Mouse (Mus musculus) MEL (cell line): ENCODE measurements around the gene Ahcyl2. TPM values are rescaled to one million over a fixed set of nuclear protein-coding genes. Genes with fewer than 3 reads are reported as not detected.

ENCODE experiments used
- DNase-seq: peaks from one replicate; pipeline ENCODE4 v3.0.0; 2011; ENCODE audit warnings: low read depth, low spot score
- H3K27ac ChIP-seq: 2 replicates; pipeline ENCODE4 v1.5.1; 2012; ENCODE audit warnings: low read depth, mild to moderate bottlenecking, control low read depth, low read length, moderate library complexity; ENCODE audit not compliant: control insufficient read depth
- H3K27me3 ChIP-seq, 2 experiments: fragments of 150-350 bp in 1 of 2; sonication (generic) in 1 of 2; 2 replicates each; pipeline ENCODE4 v1.6.1; 2012; ENCODE audit warnings: low read length in 2 of 2, mild to moderate bottlenecking in 2 of 2, improper control_type of control experiment in 1 of 2, moderate library complexity in 1 of 2; ENCODE audit not compliant: insufficient read depth in 2 of 2, control insufficient read depth in 1 of 2
- H3K36me3 ChIP-seq, 2 experiments: 2 replicates each; pipeline ENCODE4 v1.6.1; 2012 to 2014; ENCODE audit warnings: low read length in 2 of 2, improper control_type of control experiment in 1 of 2, inconsistent platforms in 1 of 2, mild to moderate bottlenecking in 1 of 2; ENCODE audit not compliant: insufficient read depth in 2 of 2, control insufficient read depth in 1 of 2
- H3K4me1 ChIP-seq, 2 experiments: fragments of 150-350 bp in 1 of 2; sonication (generic) in 1 of 2; 2 replicates each; pipeline ENCODE4 v1.6.1; 2012; ENCODE audit warnings: low read length in 2 of 2, improper control_type of control experiment in 1 of 2, mild to moderate bottlenecking in 1 of 2; ENCODE audit not compliant: insufficient read depth in 2 of 2, control insufficient read depth in 1 of 2
- H3K4me3 ChIP-seq, 2 experiments: fragments of 150-350 bp in 1 of 2; sonication (generic) in 1 of 2; 2 replicates each; pipeline ENCODE4 v1.5.1; 2012; ENCODE audit warnings: low read depth in 2 of 2, low read length in 2 of 2, mild to moderate bottlenecking in 2 of 2, moderate library complexity in 2 of 2, control low read depth in 1 of 2, improper control_type of control experiment in 1 of 2; ENCODE audit not compliant: control insufficient read depth in 1 of 2, insufficient read depth in 1 of 2
- H3K79me2 ChIP-seq: 2 replicates; pipeline ENCODE4 v1.6.1; 2012; ENCODE audit warnings: mild to moderate bottlenecking, low read length, moderate library complexity; ENCODE audit not compliant: control insufficient read depth, poor library complexity, insufficient read depth
- H3K9ac ChIP-seq: 2 replicates; pipeline ENCODE4 v1.6.1; 2012; ENCODE audit warnings: low read depth, mild to moderate bottlenecking, control low read depth, low read length, moderate library complexity; ENCODE audit not compliant: control insufficient read depth, poor library complexity, severe bottlenecking
- H3K9me3 ChIP-seq: fragments of 150-350 bp; sonication (generic); replicated peaks from 2 replicates; pipeline ENCODE4 v1.6.1; 2012; ENCODE audit warnings: mild to moderate bottlenecking, low read length, improper control_type of control experiment, moderate library complexity; ENCODE audit not compliant: insufficient read depth
- CHD1 ChIP-seq: IDR thresholded peaks from 2 replicates; pipeline ENCODE4 v1.6.1; 2012; ENCODE audit warnings: low read depth, mild to moderate bottlenecking, inconsistent platforms, low read length, improper control_type of control experiment
- CTCF ChIP-seq, 3 experiments: IDR thresholded peaks in 2 of 3; conservative IDR thresholded peaks in 1 of 3; 2 replicates each; pipeline ENCODE4 v1.5.1; 2011 to 2012; ENCODE audit warnings: low read length in 3 of 3, low read depth in 2 of 3, mild to moderate bottlenecking in 2 of 3, improper control_type of control experiment in 1 of 3, inconsistent platforms in 1 of 3, mixed read lengths in 1 of 3, moderate library complexity in 1 of 3; ENCODE audit not compliant: control insufficient read depth in 1 of 3, insufficient read depth in 1 of 3, poor library complexity in 1 of 3, severe bottlenecking in 1 of 3
- E2F4 ChIP-seq: IDR thresholded peaks from 2 replicates; pipeline ENCODE4 v1.6.1; 2011; ENCODE audit warnings: low read depth, low read length, improper control_type of control experiment, borderline replicate concordance
- ELF1 ChIP-seq: IDR thresholded peaks from 2 replicates; pipeline ENCODE4 v1.6.1; 2014; ENCODE audit warnings: low read depth, mild to moderate bottlenecking, inconsistent platforms, low read length, improper control_type of control experiment, moderate library complexity
- GATA1 ChIP-seq: IDR thresholded peaks from 2 replicates; pipeline ENCODE4 v1.6.1; 2011; ENCODE audit warnings: low read depth, low read length, improper control_type of control experiment
- HCFC1 ChIP-seq: IDR thresholded peaks from 2 replicates; pipeline ENCODE4 v1.6.1; 2012; ENCODE audit warnings: low read depth, mild to moderate bottlenecking, inconsistent platforms, low read length, improper control_type of control experiment, moderate library complexity
- KAT2A ChIP-seq: conservative IDR thresholded peaks from 2 replicates; pipeline ENCODE4 v1.6.1; 2012; ENCODE audit warnings: low read depth, low read length, improper control_type of control experiment, inconsistent platforms
- MEF2A ChIP-seq: IDR thresholded peaks from 2 replicates; pipeline ENCODE4 v1.6.1; 2014; ENCODE audit warnings: low read depth, mild to moderate bottlenecking, inconsistent platforms, low read length, improper control_type of control experiment; ENCODE audit not compliant: poor library complexity, insufficient replicate concordance, severe bottlenecking; ENCODE audit errors: extremely low read depth
- MXI1 ChIP-seq: IDR thresholded peaks from 2 replicates; pipeline ENCODE4 v1.6.1; 2011; ENCODE audit warnings: mild to moderate bottlenecking, low read depth, low read length, improper control_type of control experiment
- MYB ChIP-seq: IDR thresholded peaks from 2 replicates; pipeline ENCODE4 v1.6.1; 2011; ENCODE audit warnings: mild to moderate bottlenecking, low read depth, low read length, improper control_type of control experiment
- MYC ChIP-seq: IDR thresholded peaks from 2 replicates; pipeline ENCODE4 v1.6.1; 2011; ENCODE audit warnings: low read depth, mild to moderate bottlenecking, low read length, improper control_type of control experiment, moderate library complexity
- NELFE ChIP-seq: IDR thresholded peaks from 2 replicates; pipeline ENCODE4 v1.6.1; 2011; ENCODE audit warnings: low read depth, low read length, improper control_type of control experiment
- NRF1 ChIP-seq: IDR thresholded peaks from 2 replicates; pipeline ENCODE4 v1.6.1; 2014; ENCODE audit warnings: low read depth, mild to moderate bottlenecking, inconsistent platforms, low read length, improper control_type of control experiment, moderate library complexity; ENCODE audit not compliant: poor library complexity, insufficient read depth, severe bottlenecking
- POLR2A ChIP-seq, 2 experiments: IDR thresholded peaks; 2 replicates each; pipeline ENCODE4 v1.6.1; 2011 to 2012; ENCODE audit warnings: low read length in 2 of 2, mild to moderate bottlenecking in 2 of 2, control low read depth in 1 of 2, improper control_type of control experiment in 1 of 2, low read depth in 1 of 2, moderate library complexity in 1 of 2; ENCODE audit not compliant: control insufficient read depth in 1 of 2, insufficient read depth in 1 of 2, poor library complexity in 1 of 2
- POLR2AphosphoS5 ChIP-seq: IDR thresholded peaks from 2 replicates; pipeline ENCODE4 v1.6.1; 2012; ENCODE audit warnings: low read depth, borderline replicate concordance, mild to moderate bottlenecking, inconsistent platforms, low read length, moderate library complexity, mixed read lengths
- RAD21 ChIP-seq: IDR thresholded peaks from 2 replicates; pipeline ENCODE4 v1.6.1; 2011; ENCODE audit warnings: mild to moderate bottlenecking, low read depth, low read length, improper control_type of control experiment
- RCOR1 ChIP-seq: IDR thresholded peaks from 2 replicates; pipeline ENCODE4 v1.6.1; 2012; ENCODE audit warnings: low read depth, mild to moderate bottlenecking, inconsistent platforms, low read length, improper control_type of control experiment
- SIN3A ChIP-seq: IDR thresholded peaks from 2 replicates; pipeline ENCODE4 v1.6.1; 2012; ENCODE audit warnings: low read length, improper control_type of control experiment, inconsistent platforms
- SMC3 ChIP-seq: IDR thresholded peaks from 2 replicates; pipeline ENCODE4 v1.6.1; 2011; ENCODE audit warnings: low read depth, low read length, improper control_type of control experiment
- TAL1 ChIP-seq: IDR thresholded peaks from 2 replicates; pipeline ENCODE4 v1.6.1; 2012; ENCODE audit warnings: mild to moderate bottlenecking, inconsistent platforms, low read length, moderate library complexity, mixed read lengths
- USF1 ChIP-seq: IDR thresholded peaks from 2 replicates; pipeline ENCODE4 v1.6.1; 2014; ENCODE audit warnings: low read depth, mild to moderate bottlenecking, inconsistent platforms, low read length, improper control_type of control experiment, moderate library complexity
- USF2 ChIP-seq, 2 experiments: IDR thresholded peaks; 2 replicates each; pipeline ENCODE4 v1.6.1; 2011 to 2012; ENCODE audit warnings: improper control_type of control experiment in 2 of 2, low read length in 2 of 2, borderline replicate concordance in 1 of 2, inconsistent platforms in 1 of 2, low read depth in 1 of 2, mild to moderate bottlenecking in 1 of 2; ENCODE audit not compliant: insufficient read depth in 1 of 2
- ZC3H11A ChIP-seq: IDR thresholded peaks from 2 replicates; pipeline ENCODE4 v1.6.1; 2012; ENCODE audit warnings: low read depth, mild to moderate bottlenecking, inconsistent platforms, low read length, improper control_type of control experiment
- ZMIZ1 ChIP-seq: IDR thresholded peaks from 2 replicates; pipeline ENCODE4 v1.6.1; 2012; ENCODE audit warnings: low read depth, mild to moderate bottlenecking, inconsistent platforms, low read length, improper control_type of control experiment, moderate library complexity
- ZNF384 ChIP-seq: IDR thresholded peaks from 2 replicates; pipeline ENCODE4 v1.6.1; 2012; ENCODE audit warnings: low read depth, mild to moderate bottlenecking, inconsistent platforms, low read length, improper control_type of control experiment
- polyA plus RNA-seq, 2 experiments: library from polyadenylated mRNA; stranded (reverse) in 1 of 2; unstranded in 1 of 2; fragments of >175 nt in 1 of 2; fragments of >200 nt in 1 of 2; gene quantifications; 2 replicates each; pipeline versions ENCODE4 v1.2.1 to v1.2.4; 2012; ENCODE audit warnings: low replicate concordance in 2 of 2, low read depth in 1 of 2; ENCODE audit not compliant: insufficient read length in 2 of 2, insufficient read depth in 1 of 2, missing spikeins in 1 of 2
- total RNA-seq: library from RNA; depleted of rRNA; stranded (reverse); fragments of 300-350 nt; gene quantifications from 2 replicates; pipeline ENCODE4 v1.2.3, GENCODE M21; 2012

Gene Ahcyl2
- total and polyA plus RNA-seq, 3 experiments = 16.9 to 17.0 TPM; not detected in 1

DNA sequence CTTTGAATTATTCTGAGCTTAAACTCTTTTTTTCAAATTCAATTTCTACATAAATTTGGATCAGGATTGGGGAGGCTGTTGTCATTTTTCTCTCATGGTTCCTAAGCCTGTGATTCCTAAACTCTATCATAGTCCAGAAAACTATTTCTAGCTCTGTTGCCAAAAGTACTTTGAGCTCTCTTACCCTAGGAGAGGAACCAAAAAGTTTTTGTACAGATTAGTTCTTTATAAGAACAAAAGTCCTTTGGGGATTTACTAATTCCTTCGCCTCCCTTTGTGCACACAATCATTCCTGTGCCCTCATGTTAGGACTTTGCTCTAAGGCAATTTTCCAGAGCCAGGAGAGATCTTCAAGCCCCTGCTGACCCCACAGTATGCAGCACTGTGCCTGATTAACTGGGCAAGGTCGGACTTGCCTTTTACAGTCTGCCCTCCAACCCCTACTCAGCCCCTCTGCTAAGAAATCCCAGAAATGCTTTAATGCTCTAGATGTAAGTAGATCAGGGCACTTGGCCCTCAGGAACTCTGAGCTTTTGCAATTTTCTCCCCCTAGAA lies 100.6 kb downstream of the Ahcyl2 start:
- Histone ChIP-seq H3K27me3 (no peaks in the 10 kb centered on the region), H3K9ac (no peak overlapping the region), H3K79me2 (no peaks in the 10 kb centered on the region), H3K4me1 (no peaks in the 10 kb centered on the region), H3K36me3 (no peaks in the 10 kb centered on the region; a peak in 1 of 4 replicates), H3K9me3 (no peaks in the 10 kb centered on the region), H3K27ac (no peak overlapping the region), H3K4me3 (no peak overlapping the region)
- no peak for TF ChIP-seq ZC3H11A
- no peak for TF ChIP-seq E2F4
- TF ChIP-seq CHD1 = no peak
- TF ChIP-seq POLR2AphosphoS5 = no peak
- TF ChIP-seq RCOR1 = no peak
- no peak for TF ChIP-seq NRF1
- TF ChIP-seq HCFC1 = no peak
- no peak for TF ChIP-seq POLR2A (IDR thresholded peaks at IDR 0.05; ENCODE audit: control insufficient read depth in 1 of 2, insufficient read depth in 1 of 2, low read depth in 1 of 2, low read length in 2 of 2, poor library complexity in 1 of 2)
- no peak for TF ChIP-seq NELFE
- TF ChIP-seq TAL1 = no peak
- TF ChIP-seq MYB = no peak
- DNase-seq = no peak

DNA sequence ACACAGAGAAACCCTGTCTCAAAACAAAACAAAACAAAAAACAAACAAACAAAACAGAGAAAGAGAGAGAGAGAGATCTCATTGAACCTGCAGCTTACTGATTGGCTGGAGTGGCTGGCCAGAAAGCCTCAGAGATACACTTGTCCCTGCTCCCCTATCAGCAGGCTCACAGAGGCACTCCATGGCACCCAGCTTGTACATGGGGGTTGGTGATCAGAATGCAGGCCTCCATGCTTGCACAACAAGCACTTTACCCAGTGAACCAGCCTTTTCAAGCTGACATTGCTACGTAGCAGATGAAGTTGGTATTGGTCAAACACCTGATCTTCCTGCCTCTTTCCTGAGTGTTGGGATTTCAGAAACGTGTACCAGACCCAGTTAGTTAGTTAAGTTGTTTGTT lies 105.8 kb downstream of the Ahcyl2 start:
- no peaks in the 10 kb centered on the region for H3K27me3 ChIP-seq
- TF ChIP-seq ZNF384 = no peak
- no peak for TF ChIP-seq NRF1
- no peak for TF ChIP-seq GATA1
- no peak for TF ChIP-seq E2F4
- no peak for TF ChIP-seq CTCF (IDR thresholded peaks at IDR 0.05 in 2 of 3, conservative IDR thresholded peaks at IDR 0.05 in 1 of 3; ENCODE audit: control insufficient read depth in 1 of 3, insufficient read depth in 1 of 3, low read depth in 2 of 3, low read length in 3 of 3, poor library complexity in 1 of 3, severe bottlenecking in 1 of 3)
- TF ChIP-seq ZC3H11A = no peak
- no peak for TF ChIP-seq KAT2A
- TF ChIP-seq SMC3 = no peak
- TF ChIP-seq ZMIZ1 = no peak
- no peak for TF ChIP-seq NELFE
- no peak for TF ChIP-seq USF1
- TF ChIP-seq MEF2A = no peak
- TF ChIP-seq POLR2A (IDR thresholded peaks at IDR 0.05; ENCODE audit: control insufficient read depth in 1 of 2, insufficient read depth in 1 of 2, low read depth in 1 of 2, low read length in 2 of 2, poor library complexity in 1 of 2) = no peak
- TF ChIP-seq RAD21 = no peak
- TF ChIP-seq MXI1 = no peak
- no peak for TF ChIP-seq ELF1
- TF ChIP-seq MYC = no peak
- no peak for TF ChIP-seq SIN3A
- no peak for TF ChIP-seq USF2 (IDR thresholded peaks at IDR 0.05; ENCODE audit: borderline replicate concordance in 1 of 2, insufficient read depth in 1 of 2, low read depth in 1 of 2, low read length in 2 of 2)

More for the DNA sequence above, 105.8 kb downstream of the Ahcyl2 start:
- no peaks in the 10 kb centered on the region for H3K9me3 ChIP-seq
- H3K36me3 ChIP-seq = no peaks in the 10 kb centered on the region; a peak in 1 of 4 replicates
- no peak overlapping the region for H3K4me3 ChIP-seq
- H3K27ac ChIP-seq = no peak overlapping the region
- DNase-seq = no peak
- no peak overlapping the region for H3K9ac ChIP-seq
- no peaks in the 10 kb centered on the region for H3K79me2 ChIP-seq
- no peaks in the 10 kb centered on the region for H3K4me1 ChIP-seq
